Mouse (Mus musculus) liver, embryonic 14.5 days (tissue): ENCODE results near the gene Ltbp3. TPM values are rescaled to one million over a fixed set of nuclear protein-coding genes. Genes with fewer than 3 reads are reported as not detected.

ENCODE experiments used
- ATAC-seq: fragments of 200-750 bp; cut with Nextera tagmentation; 2 replicates; pipeline ENCODE4 v1.8.0; 2017; ENCODE audit warnings: moderate number of reproducible peaks, mild to moderate bottlenecking, moderate library complexity; ENCODE audit not compliant: insufficient read depth
- DNase-seq, 3 experiments: peaks; one replicate each; pipeline ENCODE4 v3.0.0-alpha.2; 2012 to 2013; ENCODE audit warnings: low read depth in 3 of 3, low spot score in 3 of 3
- H3K27ac ChIP-seq: fragments of 300-500 bp; sonication (generic); 2 replicates; pipeline ENCODE4 v1.5.1; 2014; ENCODE audit warnings: moderate library complexity, mild to moderate bottlenecking, control low read depth, inconsistent platforms
- H3K27me3 ChIP-seq: fragments of 300-500 bp; sonication (generic); 2 replicates; pipeline ENCODE4 v1.6.1; 2014; ENCODE audit warnings: mild to moderate bottlenecking, low read length, moderate library complexity; ENCODE audit not compliant: control insufficient read depth, insufficient read depth
- H3K36me3 ChIP-seq: fragments of 300-500 bp; sonication (generic); replicated peaks from 2 replicates; pipeline ENCODE4 v1.6.1; 2014; ENCODE audit warnings: low read depth; ENCODE audit not compliant: control insufficient read depth, insufficient read depth
- H3K4me1 ChIP-seq, 2 experiments: fragments of 200-500 bp in 1 of 2; fragments of 300-500 bp in 1 of 2; sonication (generic) in 1 of 2; replicated peaks; 2 replicates each; pipeline ENCODE4 v1.6.1; 2012 to 2014; ENCODE audit warnings: antibody characterized with exemption in 1 of 2, inconsistent platforms in 1 of 2, low read length in 1 of 2; ENCODE audit not compliant: control insufficient read depth in 2 of 2, insufficient read depth in 2 of 2
- H3K4me2 ChIP-seq: fragments of 300-500 bp; sonication (generic); 2 replicates; pipeline ENCODE4 v1.6.1; 2014; ENCODE audit warnings: low read depth, mild to moderate bottlenecking, control low read depth, moderate library complexity
- H3K4me3 ChIP-seq, 2 experiments: fragments of 200-500 bp in 1 of 2; fragments of 300-500 bp in 1 of 2; sonication (generic) in 1 of 2; 2 replicates each; pipeline ENCODE4 v1.5.1; 2012 to 2014; ENCODE audit warnings: low read depth in 2 of 2, low read length in 2 of 2, mild to moderate bottlenecking in 2 of 2, control low read depth in 1 of 2, inconsistent platforms in 1 of 2, moderate library complexity in 1 of 2; ENCODE audit not compliant: insufficient read depth in 1 of 2
- H3K9ac ChIP-seq: fragments of 300-500 bp; sonication (generic); replicated peaks from 2 replicates; pipeline ENCODE4 v1.6.1; 2014; ENCODE audit warnings: mild to moderate bottlenecking, control low read depth, moderate library complexity
- H3K9me3 ChIP-seq: fragments of 300-500 bp; sonication (generic); 2 replicates; pipeline ENCODE4 v1.6.1; 2016; ENCODE audit warnings: low read length, mixed read lengths; ENCODE audit not compliant: control insufficient read depth
- CTCF ChIP-seq: IDR thresholded peaks from 2 replicates; pipeline ENCODE4 v1.5.1; 2016; ENCODE audit warnings: antibody characterized with exemption, low read depth, control low read depth
- EP300 ChIP-seq: IDR thresholded peaks from 2 replicates; pipeline ENCODE4 v1.6.1; 2016; ENCODE audit warnings: antibody characterized with exemption, low read depth
- WGBS: fragments of 180-500 bp; shearing (Covaris S2); extraction: QIAGEN DNeasy Blood & Tissue Kit; methylation state at CpG from one replicate; pipeline ENCODE4 v1.1.7; 2014; ENCODE audit not compliant: insufficient replicate concordance; 5-methylcytosine and 5-hydroxymethylcytosine counted together
- polyA plus RNA-seq, 2 experiments: library from polyadenylated mRNA; depleted of rRNA in 1 of 2; stranded (reverse) in 1 of 2; unstranded in 1 of 2; fragments of >200 nt; fragmentation: Nextera tagmentation in 1 of 2; extraction: Ambion mirVana in 1 of 2; gene quantifications; 2 replicates each; pipeline versions ENCODE4 v1.2.1 to v1.2.3; 2012 to 2014

The Ltbp3 gene
- polyA plus RNA-seq, 2 experiments: 1.6 to 2.1 TPM

DNA sequence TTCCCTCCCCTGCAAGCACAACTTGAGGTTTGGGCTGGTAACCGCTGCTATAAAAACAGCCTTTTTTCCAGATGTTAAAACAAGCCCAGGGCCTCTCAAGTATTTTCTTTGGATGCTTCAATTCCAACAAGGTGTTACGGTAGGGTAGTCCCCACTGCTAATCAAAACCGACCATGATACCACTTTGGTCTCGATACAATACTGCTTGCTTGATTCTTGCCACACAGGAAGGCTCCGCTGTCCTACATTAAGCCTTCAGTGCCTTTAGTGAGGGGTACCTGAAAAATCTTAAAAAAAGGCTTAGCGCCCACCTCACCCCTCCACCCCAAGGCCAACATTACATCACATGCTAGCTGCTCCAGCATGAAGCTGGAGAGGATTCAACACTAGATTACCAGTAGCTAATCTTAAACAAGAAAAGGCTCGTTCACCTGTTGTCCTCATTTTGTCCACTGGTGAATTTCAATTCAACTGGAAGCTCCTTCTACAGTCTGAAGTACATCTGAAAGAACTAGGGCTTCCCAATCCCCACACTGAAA, 55.9 kb downstream of the Ltbp3 start:
- DNase-seq (no peak), ATAC-seq (no peak)
- Histone ChIP-seq H3K27me3 (no peaks in the 10 kb centered on the region), H3K9me3 (no peaks in the 10 kb centered on the region), H3K4me2 (peak overlapping the region; percentile 95), H3K4me3 (peak overlapping the region; percentile 73 to 97; a peak in 3 of 4 replicates), H3K9ac (peak overlapping the region; percentile 85), H3K36me3 (peaks cover 52% of the 10 kb centered on the region), H3K27ac (peak overlapping the region; percentile 86), H3K4me1 (peaks cover 22 to 38% of the 10 kb centered on the region in 2 experiments)
- 78% methylated on average over 7 of the region's 7 CpGs for WGBS
- no peak for TF ChIP-seq EP300
- TF ChIP-seq CTCF: no peak

DNA sequence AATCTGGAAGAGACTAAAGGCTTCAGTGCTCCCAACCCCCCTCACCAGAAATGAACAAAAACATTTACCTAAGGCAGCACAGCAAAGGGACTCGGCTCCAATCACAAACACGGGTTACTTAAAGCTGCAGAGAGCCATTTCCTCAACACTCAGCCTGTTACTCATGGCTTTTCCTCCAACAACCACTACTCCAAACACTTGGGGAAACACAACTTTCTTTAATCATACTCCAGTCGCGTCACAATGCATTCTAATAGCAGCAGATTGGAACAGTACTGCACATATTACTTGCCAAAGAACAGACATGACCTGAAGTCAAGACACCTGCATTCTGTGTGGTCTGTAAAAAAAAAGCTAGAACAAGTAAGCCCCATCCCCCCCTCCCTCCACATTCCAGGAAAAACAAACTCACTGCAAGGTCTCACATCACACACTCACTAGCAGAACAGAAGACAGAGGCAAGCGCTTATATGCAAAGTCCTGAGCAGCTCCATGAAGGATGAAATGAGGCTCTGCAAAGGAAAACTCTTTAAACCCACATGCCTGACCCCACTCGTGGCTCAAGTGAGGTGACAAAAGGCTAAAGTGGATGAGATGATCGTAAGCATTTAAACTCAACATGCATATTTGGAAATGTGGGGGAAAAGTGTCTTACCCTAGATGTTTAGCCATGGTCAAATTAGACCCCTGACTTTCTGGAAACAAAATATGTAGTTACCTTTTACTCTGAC, 56.8 kb downstream of the Ltbp3 start:
- WGBS: 40% methylated on average over 7 of the region's 7 CpGs
- Histone ChIP-seq H3K27ac (peak overlapping the region; percentile 86), H3K9ac (peak overlapping the region; percentile 85), H3K27me3 (no peaks in the 10 kb centered on the region), H3K36me3 (peaks cover 52% of the 10 kb centered on the region), H3K4me1 (peaks cover 22 to 38% of the 10 kb centered on the region in 2 experiments), H3K9me3 (no peaks in the 10 kb centered on the region), H3K4me2 (peak overlapping the region; percentile 95), H3K4me3 (peak overlapping the region; percentile 73 to 97)
- DNase-seq: no peak
- TF ChIP-seq EP300 (no peak), CTCF (no peak)
- no peak for ATAC-seq

DNA sequence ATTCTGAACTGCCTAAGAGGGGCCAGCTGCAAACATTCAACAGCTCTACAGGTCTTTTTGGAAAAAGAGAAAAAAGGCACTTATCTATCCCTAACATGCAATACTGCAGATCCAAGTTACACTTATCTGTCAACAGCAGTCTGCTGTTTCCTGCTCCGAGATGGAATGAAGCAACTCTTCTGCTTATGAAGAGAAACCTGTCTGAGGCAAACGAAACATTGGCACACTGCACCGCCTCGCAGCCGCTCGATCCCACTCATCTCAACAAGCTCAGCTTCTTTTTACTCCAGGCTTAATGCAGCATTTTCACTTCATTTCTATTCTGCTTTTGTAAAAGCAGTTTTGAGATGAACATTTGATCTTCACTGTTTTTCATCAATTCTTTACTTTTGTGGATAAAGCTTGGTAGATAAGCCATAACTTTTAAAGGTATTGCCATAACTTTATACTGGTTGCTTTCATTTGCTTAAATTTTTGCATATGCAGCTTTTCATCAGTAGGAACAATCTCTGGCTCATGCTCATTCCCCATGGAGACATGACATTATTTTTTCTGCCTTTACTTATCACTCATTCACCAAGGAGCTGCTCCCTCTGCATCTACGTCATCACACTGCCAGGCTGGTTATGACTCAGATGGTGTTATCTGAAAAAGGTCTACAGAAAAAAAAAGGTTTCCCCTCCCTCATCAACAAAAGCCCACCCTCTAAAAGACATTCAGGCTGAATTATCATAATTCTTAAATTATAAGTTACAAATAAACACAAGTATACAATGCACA, 58.2 kb downstream of the Ltbp3 start:
- Histone ChIP-seq H3K9ac (peak overlapping the region; percentile 85), H3K27ac (peak overlapping the region; percentile 89), H3K4me1 (peaks cover 28 to 34% of the 10 kb centered on the region in 2 experiments), H3K4me2 (peak overlapping the region; percentile 95), H3K27me3 (no peaks in the 10 kb centered on the region), H3K9me3 (no peaks in the 10 kb centered on the region), H3K4me3 (peak overlapping the region; percentile 73 to 97), H3K36me3 (peaks cover 52% of the 10 kb centered on the region)
- TF ChIP-seq EP300 (peak; percentile 96), CTCF (no peak)
- DNase-seq (peak in 2 of 3 experiments; percentile 75 to 83), ATAC-seq (peak; percentile 27)
- 0% methylated on average over 7 of the region's 7 CpGs for WGBS

DNA sequence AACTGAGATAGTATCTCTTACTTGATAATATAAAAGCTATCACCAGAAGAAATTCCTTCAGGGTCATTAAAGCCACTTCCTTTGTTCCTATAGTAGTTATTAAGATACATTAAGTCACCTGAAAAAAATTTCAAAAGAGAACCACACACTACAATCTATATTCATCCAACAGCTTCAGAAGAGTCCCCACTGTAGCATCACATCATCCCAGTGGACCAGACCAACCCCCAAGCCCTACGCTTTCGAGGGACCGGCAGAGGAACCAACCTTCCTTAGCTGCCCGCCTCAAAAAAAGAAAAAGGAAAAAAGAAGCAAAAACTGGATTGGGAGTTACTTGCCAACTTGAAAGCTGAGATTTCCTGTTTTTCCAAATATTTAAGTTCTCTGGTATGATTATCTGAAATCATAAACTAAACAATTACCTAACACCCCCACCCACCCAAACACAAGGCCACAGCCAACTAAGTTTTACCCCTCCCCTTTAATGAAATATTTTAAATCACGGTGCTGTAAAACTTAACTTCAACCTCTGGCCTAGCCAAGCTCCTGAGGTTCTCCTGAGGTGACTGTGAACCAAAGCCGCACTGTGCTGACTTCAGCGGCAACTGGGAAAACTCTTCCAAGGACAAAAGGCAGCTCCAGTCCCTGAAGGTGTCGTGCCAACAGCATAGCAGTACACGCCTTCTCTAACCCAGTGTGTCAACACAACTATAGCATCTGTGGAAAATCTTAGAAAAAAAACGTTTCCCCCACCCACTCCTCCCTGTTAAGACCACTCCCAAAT, 59.1 kb downstream of the Ltbp3 start:
- TF ChIP-seq EP300 (no peak; the same call in 1 of the 2 replicates), CTCF (no peak)
- Histone ChIP-seq H3K4me2 (peak overlapping the region; percentile 95), H3K36me3 (peaks cover 52% of the 10 kb centered on the region), H3K9ac (peak overlapping the region; percentile 95), H3K27me3 (no peaks in the 10 kb centered on the region), H3K4me3 (peak overlapping the region; percentile 73 to 97), H3K27ac (peak overlapping the region; percentile 98), H3K9me3 (no peaks in the 10 kb centered on the region), H3K4me1 (peaks cover 35 to 38% of the 10 kb centered on the region in 2 experiments)
- DNase-seq (no peak), ATAC-seq (no peak)
- under 1% methylated on average over 10 of the region's 10 CpGs for WGBS

DNA sequence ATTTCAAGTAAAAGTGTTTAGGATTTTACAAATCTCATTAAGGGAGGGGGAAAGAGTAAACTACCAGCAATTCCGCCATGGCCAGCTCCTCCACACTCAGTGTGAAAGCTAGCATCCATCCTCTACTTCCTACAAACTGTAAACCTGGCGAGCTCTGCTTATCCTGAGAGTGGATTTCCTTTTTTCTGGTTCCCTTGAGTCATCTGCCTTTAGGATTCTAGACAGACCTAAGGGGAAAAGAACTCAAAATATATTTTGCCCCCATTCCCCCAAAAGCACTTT, 59.6 kb downstream of the Ltbp3 start:
- 0% methylated on average over 2 of the region's 2 CpGs for WGBS
- Histone ChIP-seq H3K4me2 (peak overlapping the region; percentile 95), H3K9me3 (no peaks in the 10 kb centered on the region), H3K27ac (peak overlapping the region; percentile 98), H3K4me1 (peaks cover 39 to 40% of the 10 kb centered on the region in 2 experiments), H3K9ac (peak overlapping the region; percentile 95), H3K27me3 (no peaks in the 10 kb centered on the region), H3K36me3 (peaks cover 47% of the 10 kb centered on the region), H3K4me3 (peak overlapping the region; percentile 73 to 97)
- DNase-seq (no peak), ATAC-seq (no peak)
- TF ChIP-seq EP300 (0 out of 2 replicates have a peak, but pooled peaks have one; percentile 27), CTCF (no peak)
